Mouse (Mus musculus) telencephalon, adult 2 months (tissue): ENCODE results near the gene Taar2.
A peak's percentile ranks its signal among the peaks of the same experiment; 100 is the strongest.

Experiments
- DNase-seq: peaks from one replicate; pipeline ENCODE4 v3.0.0-alpha.2; 2011; ENCODE audit warnings: low read depth, low spot score

Gene Taar2

GRCm38 (mm10) chr10:23978901-23979705 lies 40.7 kb downstream of the Taar2 start:
- peak; percentile 34 for DNase-seq

GRCm38 (mm10) chr10:23985546-23985945 lies 47.2 kb downstream of the Taar2 start, which contains the start of gene Taar6:
Taar6 (minus strand) TSS chr10:23985646.
- DNase-seq = no peak

GRCm38 (mm10) chr10:23986419-23986818 lies 48.0 kb downstream of the Taar2 start:
- DNase-seq = no peak
